Mouse (Mus musculus) urinary bladder, postnatal 10 days (tissue): Measurements from ENCODE around the gene Abca9.

Experiments
- DNase-seq: peaks from one replicate; pipeline ENCODE4 v3.0.0; 2022; ENCODE audit warnings: low spot score

The Abca9 gene

DNA sequence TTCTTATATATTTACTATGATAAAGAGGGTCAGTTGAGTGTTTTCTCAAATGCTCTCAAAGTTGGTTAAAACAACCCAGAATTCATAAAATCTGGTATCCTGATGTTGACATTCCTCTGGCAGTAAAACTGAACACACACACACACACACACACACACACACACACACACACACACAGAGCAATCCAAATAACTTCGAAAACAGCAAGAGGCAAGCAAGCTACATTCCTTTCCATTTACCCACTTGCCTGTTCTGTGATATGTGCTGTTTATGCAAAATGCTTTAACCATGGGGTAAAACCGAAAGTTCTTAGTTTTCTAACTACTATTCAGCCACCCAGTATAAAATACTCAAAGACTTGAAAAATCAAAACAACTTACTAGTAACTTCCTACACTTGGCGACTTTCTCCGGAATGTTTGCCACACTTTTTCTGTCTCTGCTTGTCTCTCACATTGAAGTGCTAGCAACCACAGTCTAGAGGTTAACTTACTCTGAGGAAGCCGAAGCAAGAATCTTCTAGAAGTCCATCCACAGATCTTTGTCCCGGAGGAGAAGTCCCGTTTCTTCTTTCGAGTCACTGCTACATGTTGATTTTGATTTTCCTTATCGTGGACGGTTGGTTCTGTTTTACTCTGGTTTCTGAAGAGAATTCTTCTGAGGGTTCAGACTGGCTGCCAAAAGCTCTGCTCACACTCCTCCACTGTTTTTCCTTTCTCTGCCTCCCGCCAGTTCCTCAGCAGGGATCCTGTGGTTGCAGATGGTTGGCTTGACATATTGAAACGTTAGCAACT lies at the start of gene Abca9:
TSS of gene Abca9 (minus strand) at position 738 of the 793 bp plus-strand sequence.
- DNase-seq, result no peak

DNA sequence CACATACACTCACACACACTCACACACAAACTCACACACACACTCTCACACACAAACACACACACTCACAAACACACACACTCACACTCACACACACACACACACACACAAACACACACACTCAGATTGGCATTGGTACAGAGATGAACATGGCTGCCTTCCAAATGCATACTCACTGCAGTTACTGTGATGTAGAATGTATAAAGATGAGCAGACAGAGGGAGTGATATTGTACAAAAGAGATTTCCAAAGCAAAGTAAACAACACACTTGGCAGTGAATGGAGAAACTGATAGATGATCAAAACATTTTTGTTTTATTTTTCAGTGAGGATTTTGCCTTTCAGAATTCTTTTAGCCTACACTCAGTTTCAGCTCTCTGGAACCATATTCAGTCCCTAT lies 49.1 kb upstream of the Abca9 start:
- DNase-seq, result no peak

DNA sequence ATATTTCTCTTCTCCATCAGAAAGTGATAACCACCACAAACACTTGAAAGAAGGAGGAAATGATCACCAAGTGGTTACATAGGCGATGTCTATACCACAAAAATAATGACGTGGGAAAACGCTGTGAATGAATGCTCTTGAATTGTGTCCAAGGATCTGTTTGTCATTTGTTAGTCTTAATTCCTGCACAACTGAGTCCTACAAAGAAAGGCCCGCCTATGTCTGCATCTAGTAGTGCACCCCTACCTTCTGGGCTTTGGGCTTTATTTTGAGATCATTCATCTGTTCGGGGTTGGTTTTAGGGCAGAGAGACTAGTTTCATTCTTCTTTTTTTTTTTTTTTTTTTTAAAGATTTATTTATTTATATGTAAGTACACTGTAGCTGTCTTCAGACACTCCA lies 35.9 kb upstream of the Abca9 start:
- no peak for DNase-seq

DNA sequence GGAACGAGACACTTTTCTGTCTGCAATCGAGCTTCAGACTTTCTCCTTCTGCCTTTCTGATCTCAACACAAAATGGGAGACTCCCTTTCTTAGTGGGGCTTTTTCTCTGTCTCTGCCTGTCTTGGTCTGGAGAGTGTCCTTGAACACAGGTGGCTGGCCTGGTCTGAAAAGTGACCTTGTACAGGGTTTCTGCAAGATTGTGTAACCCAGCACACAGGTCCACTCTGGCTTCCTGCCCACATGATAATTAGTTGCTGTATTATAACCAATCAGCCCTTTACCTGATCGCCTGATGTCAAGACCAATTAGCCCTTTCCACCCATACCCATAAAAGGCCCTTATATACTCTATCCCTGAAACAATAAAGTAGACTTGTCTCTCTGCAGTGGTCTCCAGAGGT lies 30.9 kb upstream of the Abca9 start:
- DNase-seq, result no peak

DNA sequence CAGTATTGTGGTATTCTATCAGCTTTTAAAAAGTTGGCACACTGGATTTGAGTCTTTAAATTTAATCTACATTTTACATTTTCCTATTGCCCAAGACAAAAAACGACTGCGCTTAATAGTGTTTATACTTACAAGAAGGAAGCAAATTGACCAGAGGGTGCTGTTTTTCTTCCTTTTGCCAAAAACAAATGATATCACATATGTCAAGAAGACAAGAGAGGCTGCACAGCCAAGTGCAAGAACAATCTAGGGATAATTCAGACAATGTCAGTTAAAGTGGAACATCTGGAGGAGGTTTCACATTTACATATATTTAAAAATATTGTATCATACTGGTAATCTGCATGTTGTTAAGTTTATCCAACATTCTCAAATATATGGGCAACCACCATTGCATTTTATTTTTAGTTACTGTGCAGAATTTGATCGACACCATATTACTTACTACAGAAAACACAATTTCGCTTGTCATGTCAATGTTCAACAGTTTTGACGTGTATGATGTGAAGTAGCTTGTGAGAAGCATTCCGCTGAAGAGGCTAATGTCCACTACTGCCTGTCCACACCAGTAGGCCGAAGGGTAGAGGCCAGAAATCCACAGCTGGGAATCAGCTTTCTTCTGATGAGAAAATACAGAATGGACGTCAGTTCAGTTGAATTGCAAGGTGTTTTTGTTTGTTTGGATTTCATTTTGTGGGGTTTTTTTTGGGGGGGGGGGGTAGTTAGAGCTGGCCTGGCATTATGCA lies 28.7 kb upstream of the Abca9 start:
- no peak for DNase-seq

DNA sequence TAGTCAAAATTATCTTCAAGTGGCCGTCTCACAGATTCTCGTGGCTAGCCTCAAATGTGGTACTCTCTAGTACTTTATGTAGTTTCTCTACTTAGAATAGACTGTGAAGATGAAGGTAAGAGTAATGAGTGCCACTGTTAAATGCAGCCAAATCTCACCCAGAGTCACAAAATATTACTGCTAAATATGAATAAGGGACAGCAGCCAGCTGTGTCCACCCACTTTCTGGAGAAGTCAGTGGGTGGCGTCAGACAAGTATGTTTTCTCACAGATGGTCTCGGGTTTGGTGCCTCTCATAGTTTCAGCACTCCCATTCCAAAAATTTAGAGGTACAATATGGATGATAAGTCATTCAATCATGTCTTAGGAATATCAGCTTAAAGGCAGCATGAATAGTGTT lies 27.3 kb upstream of the Abca9 start:
- no peak for DNase-seq

DNA sequence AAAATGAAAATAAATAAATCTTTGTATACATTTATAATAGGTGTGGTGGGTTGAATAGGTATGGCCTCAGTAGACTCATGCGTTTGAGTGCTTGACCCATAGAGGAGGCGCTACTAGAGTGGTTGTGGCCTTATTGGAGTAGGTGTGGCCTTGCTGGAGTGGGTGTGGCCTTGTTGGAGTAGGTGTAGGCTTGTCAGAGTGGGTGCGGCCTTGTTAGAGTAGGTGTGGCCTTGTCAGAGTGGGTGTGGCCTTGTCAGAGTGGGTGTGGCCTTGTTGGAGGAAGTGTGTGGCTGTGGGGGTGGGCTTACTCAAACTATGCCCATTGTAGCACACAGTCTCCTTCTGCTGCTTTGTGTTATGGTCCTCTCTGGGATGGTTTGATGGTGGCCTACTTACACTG lies 3.2 kb upstream of the Abca9 start:
- no peak for DNase-seq

DNA sequence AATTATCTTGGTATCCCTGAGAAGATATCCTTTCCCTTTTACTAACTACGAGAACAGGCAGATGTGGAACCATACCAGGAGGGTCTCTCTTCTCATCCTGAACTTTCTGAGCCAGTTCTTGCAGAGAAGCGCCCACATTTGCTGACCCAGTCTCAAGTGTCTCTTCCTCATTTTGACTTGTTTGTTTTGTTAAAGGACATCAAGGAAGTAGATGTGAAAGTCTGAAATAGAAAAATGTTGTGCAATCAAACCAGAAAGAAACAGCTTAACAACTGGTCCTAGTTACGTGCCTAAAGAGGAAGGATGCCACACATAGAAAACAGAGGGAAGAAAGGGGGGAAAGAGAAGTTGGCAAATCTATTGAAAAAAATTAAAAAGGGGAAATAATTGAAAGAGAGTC lies 2.2 kb downstream of the Abca9 start:
- DNase-seq, result no peak

DNA sequence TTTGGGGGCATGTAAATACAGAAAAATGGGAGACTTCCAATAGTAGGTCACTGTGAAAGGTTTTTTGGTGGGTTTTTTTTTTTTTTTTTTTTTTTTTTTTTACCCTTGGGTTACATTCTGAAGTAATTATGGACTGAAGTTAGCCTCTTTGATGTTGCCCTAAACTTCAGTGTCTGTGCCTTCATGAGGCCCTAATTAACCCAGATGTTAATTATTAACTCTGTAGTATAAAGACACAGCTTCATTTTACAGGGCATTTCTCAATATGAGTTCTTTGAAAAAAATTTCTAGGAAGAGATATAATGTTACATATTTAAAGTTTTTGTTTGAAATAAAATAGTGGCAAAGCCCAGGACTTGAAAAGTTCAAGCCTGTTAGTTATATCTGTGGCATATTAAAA lies 2.6 kb downstream of the Abca9 start:
- DNase-seq, result no peak

DNA sequence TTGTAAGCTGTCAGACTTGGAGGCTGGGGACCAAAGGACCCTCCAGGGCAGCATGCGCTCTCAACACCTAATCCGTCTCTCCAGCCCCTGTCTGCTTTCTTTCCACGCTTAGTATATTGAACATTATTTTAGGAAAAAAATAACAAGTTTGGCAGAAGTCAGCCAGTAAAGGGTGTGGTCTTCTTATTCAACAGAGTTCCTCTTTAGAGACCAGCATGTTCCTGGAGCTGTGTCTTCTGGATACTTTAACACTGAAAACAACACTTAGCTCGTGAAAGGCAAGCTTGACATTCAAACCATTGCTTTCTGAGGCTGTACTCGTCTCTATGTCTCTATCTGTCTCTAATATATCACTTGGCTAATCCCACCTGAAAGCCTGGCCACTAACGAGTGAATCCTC lies 10.9 kb downstream of the Abca9 start:
- DNase-seq, result no peak

DNA sequence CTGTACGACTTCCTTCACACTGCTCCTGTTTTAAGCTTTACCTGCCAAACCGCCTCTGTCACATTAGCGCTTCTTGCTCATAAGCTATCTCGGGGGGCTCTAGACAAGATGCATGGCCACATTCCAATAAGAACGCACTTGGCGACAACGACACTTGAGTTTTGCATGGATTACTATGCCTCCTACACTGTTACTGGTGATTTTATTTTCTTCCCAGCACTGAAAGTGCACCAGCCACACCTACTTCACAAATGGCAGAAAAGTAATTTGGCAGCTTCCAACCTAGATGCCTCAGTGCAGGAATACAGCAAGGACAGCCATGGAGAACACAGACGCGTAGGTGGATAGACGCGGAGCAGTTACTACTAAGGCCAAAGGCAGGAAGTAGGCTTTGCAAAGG lies 12.0 kb downstream of the Abca9 start:
- DNase-seq, result no peak

DNA sequence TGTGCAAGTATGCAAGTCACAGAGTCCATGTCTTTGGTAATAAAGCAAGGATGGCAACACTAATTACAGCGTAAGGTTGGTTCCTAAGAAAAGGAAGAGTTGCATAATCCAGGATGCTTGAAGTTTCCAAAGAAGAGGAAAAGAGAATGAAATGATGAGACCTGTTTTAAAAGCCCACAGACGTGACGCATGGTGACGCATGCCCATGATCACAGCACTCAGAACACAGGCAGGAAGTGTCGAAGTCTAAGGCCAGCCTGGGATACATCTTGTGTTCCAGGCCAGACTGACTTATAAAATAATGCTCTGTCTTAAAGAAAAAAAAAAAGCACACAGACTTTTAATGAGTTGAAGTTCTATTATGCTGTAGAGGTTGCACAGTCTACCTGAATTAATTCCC lies 20.4 kb downstream of the Abca9 start:
- DNase-seq, result no peak

DNA sequence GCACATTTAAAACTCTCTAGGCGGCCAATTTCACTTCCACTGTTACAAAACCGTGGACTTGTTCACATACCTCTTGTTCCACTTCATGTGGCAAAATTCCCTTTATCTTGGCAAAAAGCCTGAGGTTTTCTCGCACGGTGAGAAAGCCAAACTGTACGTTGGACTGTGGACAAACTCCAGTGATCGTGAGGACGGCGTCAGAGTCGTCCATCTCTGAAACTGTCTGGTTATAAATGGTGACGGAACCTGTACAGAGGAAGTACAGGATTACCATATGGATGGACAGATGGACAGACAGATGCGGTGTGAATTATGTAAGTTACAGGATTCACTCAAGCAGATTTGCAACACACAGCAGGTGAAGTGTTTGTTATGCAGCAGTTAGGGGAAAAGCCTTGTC lies 22.6 kb downstream of the Abca9 start:
- no peak for DNase-seq

DNA sequence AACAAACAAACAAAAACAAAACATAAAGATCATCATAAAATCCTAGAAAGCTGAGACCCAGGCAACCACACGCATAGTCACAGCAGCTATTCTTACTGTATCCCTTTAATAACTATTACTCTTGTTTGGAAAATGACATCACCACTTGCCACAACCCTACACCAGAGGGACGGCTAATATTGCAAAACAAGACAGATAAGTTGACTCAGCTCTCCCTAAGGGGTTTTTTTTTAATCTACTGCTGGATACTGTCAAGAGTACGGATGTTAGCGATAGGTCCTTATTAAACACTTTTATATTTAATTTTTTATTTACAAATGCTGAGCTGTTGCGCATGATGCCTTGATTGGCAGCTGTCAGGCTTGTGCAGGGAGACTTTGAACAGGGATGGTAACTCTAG lies 37.2 kb downstream of the Abca9 start:
- DNase-seq, result no peak

DNA sequence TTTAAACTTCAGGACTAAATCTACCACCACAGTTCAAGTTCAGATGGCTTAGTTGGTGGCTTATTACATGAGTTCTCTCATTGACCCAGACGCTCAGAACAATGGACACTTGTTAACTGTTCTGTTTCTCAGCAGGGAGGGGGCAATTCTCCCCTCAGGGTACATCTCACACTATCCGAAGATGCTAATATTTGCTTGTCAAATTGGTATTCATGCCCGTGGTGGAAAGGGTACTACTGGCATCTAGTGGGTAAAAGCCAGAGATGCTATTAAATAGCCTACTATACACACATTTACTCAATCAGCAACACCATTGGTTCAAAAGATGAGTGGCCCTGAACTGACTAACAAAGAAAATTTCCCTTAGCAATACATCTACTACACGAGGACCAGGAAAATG lies 56.9 kb downstream of the Abca9 start:
- DNase-seq, result no peak

DNA sequence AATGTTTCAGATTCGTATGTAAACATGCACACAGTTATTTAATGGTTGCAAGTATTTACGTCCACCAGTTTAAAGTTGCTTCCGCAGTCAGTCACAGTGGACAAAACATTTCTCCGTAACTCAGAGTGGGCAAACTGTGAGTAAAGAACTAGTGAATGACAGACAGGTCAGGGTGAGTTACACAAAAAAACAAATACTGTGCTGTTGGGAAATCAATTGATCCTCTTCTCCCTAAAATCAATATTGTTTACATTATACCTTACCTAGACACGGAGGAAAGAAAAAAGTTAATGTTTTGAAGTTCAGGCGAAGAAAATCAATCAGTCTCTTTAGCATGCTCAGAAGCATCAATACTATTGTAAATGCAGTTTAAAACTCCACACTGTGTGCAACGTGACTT lies 66.6 kb downstream of the Abca9 start:
- no peak for DNase-seq

DNA sequence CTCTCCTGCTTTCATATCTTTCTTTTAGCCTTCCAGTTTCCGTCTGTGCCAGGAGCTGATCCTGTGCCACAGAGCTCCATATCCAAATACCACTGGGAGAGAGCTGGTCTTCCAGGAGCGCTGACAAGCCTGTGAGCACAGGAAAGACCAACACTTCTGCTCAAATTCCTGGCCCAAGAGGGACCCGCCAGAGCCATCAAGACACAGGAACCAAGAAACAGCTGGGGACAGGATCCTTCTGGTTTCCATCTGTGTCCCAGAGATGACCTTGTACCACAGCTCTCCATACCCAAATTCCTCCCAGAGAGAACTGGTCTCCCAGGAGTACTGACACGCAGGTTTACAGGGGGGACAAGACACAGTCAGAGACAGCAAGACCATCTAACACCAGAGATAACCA lies 69.1 kb downstream of the Abca9 start:
- DNase-seq, result no peak

DNA sequence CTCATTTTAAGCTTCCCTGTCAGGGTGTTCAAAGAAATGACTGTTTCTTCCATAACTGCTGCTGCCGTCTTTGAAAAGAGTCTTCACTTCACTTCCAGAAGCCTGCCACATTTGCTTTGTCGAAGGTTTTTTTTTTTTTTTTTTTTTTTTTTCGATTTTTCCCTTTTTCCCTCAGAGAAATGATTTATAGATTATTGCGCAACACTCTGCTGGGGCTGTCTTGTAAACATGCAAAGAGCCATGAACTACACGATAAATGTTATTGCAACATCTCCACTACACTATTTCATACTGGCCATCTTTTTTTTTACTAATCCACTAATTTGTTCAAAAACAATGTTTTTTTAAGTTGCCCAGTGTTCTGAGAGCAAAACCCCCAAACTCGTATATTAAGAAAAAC lies 70.5 kb downstream of the Abca9 start:
- no peak for DNase-seq

DNA sequence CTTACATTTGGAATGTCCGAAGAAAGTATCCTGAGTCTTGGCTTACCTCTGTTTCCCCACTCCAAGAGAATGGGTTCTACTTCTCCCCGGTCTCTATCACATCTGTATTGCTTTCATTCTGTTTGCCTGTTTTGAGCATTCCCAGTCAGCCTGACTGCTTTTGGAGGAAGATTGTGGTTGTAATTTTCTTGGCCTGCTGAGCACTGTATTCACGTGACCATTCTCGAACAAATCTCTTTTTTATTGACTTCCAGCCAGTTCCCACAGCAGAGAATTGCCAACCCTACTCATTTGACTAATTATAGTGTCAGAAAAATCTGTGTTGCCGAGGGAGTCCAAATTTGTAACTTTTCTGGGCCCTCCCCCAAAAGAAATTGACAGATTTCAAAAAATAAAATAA lies 72.1 kb downstream of the Abca9 start, which contains the start of gene Abca8a:
TSS of gene Abca8a (minus strand) at position 121 of the 400 bp plus-strand sequence.
- DNase-seq, result no peak

DNA sequence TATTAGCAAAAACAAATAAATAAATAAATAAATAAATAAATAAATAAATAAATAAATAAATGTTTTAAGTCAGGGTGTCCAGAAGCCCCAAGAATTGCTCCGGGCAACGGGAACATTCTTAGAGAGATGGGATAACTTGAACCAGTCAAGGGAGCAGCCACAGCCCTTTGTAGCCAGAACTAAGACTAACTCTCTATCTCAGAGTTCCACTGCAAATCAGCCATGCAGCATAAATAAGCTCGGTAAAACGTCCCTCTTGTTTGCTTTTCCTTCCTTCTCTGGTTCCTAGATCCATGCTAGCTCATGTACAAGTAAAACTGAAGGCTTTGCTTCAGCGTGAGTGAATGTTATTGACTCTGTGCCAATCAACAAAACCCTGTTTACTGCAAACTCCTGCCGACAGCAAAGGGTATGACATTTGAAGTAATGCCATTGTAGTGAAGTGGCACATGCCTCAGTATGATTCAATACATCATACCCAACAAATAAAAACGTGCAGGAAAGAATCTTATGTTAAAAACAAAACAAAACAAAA lies 73.1 kb downstream of the Abca9 start:
- no peak for DNase-seq

DNA sequence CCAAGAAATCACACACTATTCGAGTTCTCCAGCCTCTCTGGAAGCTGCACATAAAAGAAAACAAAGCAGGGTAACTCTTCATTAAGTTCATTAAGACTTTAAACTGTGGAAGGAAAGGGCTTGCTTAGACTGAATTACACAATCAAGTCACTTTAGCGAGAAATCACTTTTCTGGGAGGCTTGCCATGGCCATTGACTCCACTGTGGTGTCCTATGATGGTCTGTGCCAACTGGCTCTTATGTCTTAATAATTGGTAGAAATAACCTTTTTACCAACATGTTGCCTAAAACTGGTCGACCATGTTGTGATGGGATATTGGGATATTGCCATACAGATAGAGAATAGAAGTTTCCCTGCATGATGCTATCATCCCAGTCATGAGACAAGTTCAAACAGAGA lies 73.8 kb downstream of the Abca9 start:
- no peak for DNase-seq

DNA sequence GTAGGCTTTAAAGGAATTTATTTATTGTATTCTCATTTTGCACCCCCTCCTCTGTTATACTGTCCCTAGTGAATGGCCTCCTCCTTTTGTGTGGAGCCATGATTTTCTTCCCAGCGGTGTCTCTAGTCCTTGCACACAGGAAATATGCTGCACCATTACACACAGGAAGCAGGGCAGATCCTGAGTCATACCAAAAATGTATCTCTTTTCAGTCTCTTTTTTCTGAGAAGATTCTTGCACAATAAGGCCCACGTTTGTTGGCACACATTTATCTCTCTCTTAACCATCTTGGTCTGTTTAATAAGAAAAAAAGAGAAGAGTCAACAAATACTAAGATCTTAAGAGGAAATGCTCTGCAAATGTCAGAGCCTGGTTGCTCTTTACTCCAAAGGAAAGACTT lies 76.7 kb downstream of the Abca9 start:
- no peak for DNase-seq

DNA sequence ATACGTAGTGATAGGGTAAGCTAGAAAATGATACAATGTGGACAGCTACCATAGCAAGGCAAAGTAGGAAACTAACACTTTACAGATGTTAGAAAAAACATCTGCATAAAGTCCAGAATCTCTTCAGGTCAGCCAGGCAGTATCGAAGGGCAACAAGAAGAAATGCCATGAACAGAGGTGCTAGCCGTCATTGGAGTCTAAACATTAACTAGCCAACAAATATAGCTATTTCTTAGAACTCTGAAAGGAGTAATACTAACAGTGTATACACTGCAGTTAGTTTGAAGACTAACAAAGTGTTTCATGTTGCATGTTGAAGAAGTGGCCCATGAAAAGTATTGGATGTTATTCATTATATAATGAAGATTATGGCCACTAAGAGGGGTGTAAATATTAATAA lies 95.8 kb downstream of the Abca9 start:
- no peak for DNase-seq
